Mouse (Mus musculus) gastrocnemius, postnatal 36 days (tissue): ENCODE measurements around the gene Cyba. TPM values are rescaled to one million over a fixed set of nuclear protein-coding genes. Genes with fewer than 3 reads are reported as not detected.

Experiments
- DNase-seq, 2 experiments: peaks; one replicate each; pipeline ENCODE4 v3.0.0; 2022
- intact Hi-C: fragments of 180-260 bp; cut with DNase I; formaldehyde crosslinking; loops from one replicate; pipeline ENCODE4 v1.15.1; 2025
- total RNA-seq, 2 experiments: library from RNA; stranded (reverse); gene quantifications; 2 replicates each; pipeline ENCODE4 v1.2.3; 2021

The Cyba gene
- total RNA-seq, 2 experiments from 2014 or later, result 7.5 to 7.7 TPM

GRCm38 (mm10) chr8:122454409-122454808 is 21.7 kb upstream of the Cyba start:
- DNase-seq, result no peak
- intact Hi-C loops, result no loop called here

GRCm38 (mm10) chr8:122452154-122452553 is 19.4 kb upstream of the Cyba start:
- intact Hi-C loops, result no loop called here
- DNase-seq, result peak in 1 of 2 experiments; percentile 32

GRCm38 (mm10) chr8:122451161-122451703 is 18.5 kb upstream of the Cyba start:
- intact Hi-C loops, result no loop called here
- peak in 1 of 2 experiments; percentile 44 for DNase-seq

GRCm38 (mm10) chr8:122445203-122445602 is 12.5 kb upstream of the Cyba start:
- intact Hi-C loops, result loop anchor here (10.0 kb wide), 1 partner anchor 1670 kb away; no protein-coding TSS in a partner anchor
- no peak for DNase-seq

GRCm38 (mm10) chr8:122444058-122444748 is 11.5 kb upstream of the Cyba start:
- intact Hi-C loops, result loop anchor here (5.0 to 10.0 kb wide), 2 partner anchors 107 to 1669 kb away; no protein-coding TSS in a partner anchor
- DNase-seq, result peak; percentile 77 to 79

GRCm38 (mm10) chr8:122443262-122444006 is 10.7 kb upstream of the Cyba start, which contains the start of gene Mvd:
Mvd (minus strand) TSS chr8:122443422.
- peak; percentile 97 to 99 for DNase-seq
- intact Hi-C loops, result loop anchor here (5.0 to 10.0 kb wide), 2 partner anchors 106 to 1669 kb away; no protein-coding TSS in a partner anchor

- no peak for DNase-seq
- intact Hi-C loops, result loop anchor here (5.0 to 10.0 kb wide), 2 partner anchors 105 to 1668 kb away; no protein-coding TSS in a partner anchor
Observed at GRCm38 (mm10) chr8:122442781-122443180, 10.1 kb upstream of the Cyba start.

GRCm38 (mm10) chr8:122442356-122442755 is 9.6 kb upstream of the Cyba start:
- DNase-seq, result no peak

GRCm38 (mm10) chr8:122441326-122441725 is 8.6 kb upstream of the Cyba start:
- no peak for DNase-seq
- intact Hi-C loops, result loop anchor here (5.0 to 10.0 kb wide), 2 partner anchors 104 to 1667 kb away; no protein-coding TSS in a partner anchor

More at GRCm38 (mm10) chr8:122442356-122442755, 9.6 kb upstream of the Cyba start:
- intact Hi-C loops, result loop anchor here (5.0 to 10.0 kb wide), 2 partner anchors 105 to 1668 kb away; no protein-coding TSS in a partner anchor

GRCm38 (mm10) chr8:122439336-122439735 is 6.6 kb upstream of the Cyba start:
- no peak for DNase-seq
- intact Hi-C loops, result loop anchor here (5.0 kb wide), 1 partner anchor 162 kb away; no protein-coding TSS in a partner anchor

- intact Hi-C loops, result loop anchor here (5.0 kb wide), 1 partner anchor 161 kb away; no protein-coding TSS in a partner anchor
- DNase-seq, result no peak
Observed at GRCm38 (mm10) chr8:122437708-122438331, 5.1 kb upstream of the Cyba start.

- intact Hi-C loops, result loop anchor here (5.0 kb wide), 1 partner anchor 159 kb away; no protein-coding TSS in a partner anchor
- no peak for DNase-seq
Observed at GRCm38 (mm10) chr8:122436586-122437125, 3.9 kb upstream of the Cyba start.

- intact Hi-C loops, result loop anchor here (5.0 kb wide), 1 partner anchor 159 kb away; no protein-coding TSS in a partner anchor
- no peak for DNase-seq
Observed at GRCm38 (mm10) chr8:122436146-122436545, 3.4 kb upstream of the Cyba start.

- no peak for DNase-seq
- intact Hi-C loops, result loop anchor here (5.0 kb wide), 1 partner anchor 158 kb away; no protein-coding TSS in a partner anchor
Observed at GRCm38 (mm10) chr8:122435375-122435774, 2.6 kb upstream of the Cyba start.

- intact Hi-C loops, result no loop called here
Observed at GRCm38 (mm10) chr8:122433269-122433905, 657 bp upstream of the Cyba start.

GRCm38 (mm10) chr8:122431694-122432442 is 862 bp downstream of the Cyba start:
- no peak for DNase-seq
- intact Hi-C loops, result no loop called here

More at GRCm38 (mm10) chr8:122433269-122433905, 657 bp upstream of the Cyba start:
- no peak for DNase-seq

- intact Hi-C loops, result no loop called here
- no peak for DNase-seq
Observed at GRCm38 (mm10) chr8:122430646-122431045, 2.1 kb downstream of the Cyba start.

GRCm38 (mm10) chr8:122430058-122430636 is 2.6 kb downstream of the Cyba start:
- DNase-seq, result no peak
- intact Hi-C loops, result no loop called here
